Mouse (Mus musculus) cortical plate, adult 2 months (tissue): ENCODE results near the gene Gramd2. TPM values are rescaled to one million over a fixed set of nuclear protein-coding genes. Genes with fewer than 3 reads are reported as not detected.
A peak's percentile ranks its signal among the peaks of the same experiment; 100 is the strongest.
"Not testable (repeated sequence)": the region's sequence is repeated elsewhere in the genome, so short reads cannot be mapped to it uniquely, and the experiment has no call there.

Experiments
- H3K27ac ChIP-seq: fragments of 200-500 bp; 2 replicates; pipeline ENCODE4 v1.5.1; 2012; ENCODE audit warnings: low read length, control low read depth, inconsistent platforms; ENCODE audit not compliant: insufficient read depth
- H3K4me1 ChIP-seq: fragments of 200-500 bp; 2 replicates; pipeline ENCODE4 v1.6.1; 2011; ENCODE audit warnings: low read length; ENCODE audit not compliant: control insufficient read depth, insufficient read depth
- H3K4me3 ChIP-seq: fragments of 200-500 bp; 2 replicates; pipeline ENCODE4 v1.5.1; 2011; ENCODE audit warnings: mild to moderate bottlenecking, low read length, control low read depth; ENCODE audit not compliant: insufficient read depth
- CTCF ChIP-seq: fragments of 200-500 bp; IDR thresholded peaks from 2 replicates; pipeline ENCODE4 v1.5.1; 2011; ENCODE audit warnings: mild to moderate bottlenecking, control low read depth, low read length; ENCODE audit not compliant: insufficient read depth; ENCODE audit errors: extremely low read depth
- POLR2A ChIP-seq: fragments of 200-500 bp; IDR thresholded peaks from 2 replicates; pipeline ENCODE4 v1.6.1; 2011; ENCODE audit warnings: mild to moderate bottlenecking, low read length, control low read depth; ENCODE audit not compliant: insufficient read depth; ENCODE audit errors: extremely low read depth
- polyA plus RNA-seq: library from polyadenylated mRNA; depleted of rRNA; stranded (reverse); fragments of >200 nt; gene quantifications from 2 replicates; pipeline ENCODE4 v1.2.3, GENCODE M21; 2012; rRNA removed

Gene Gramd2
- polyA plus RNA-seq, 1 experiment = 18.7 TPM

DNA sequence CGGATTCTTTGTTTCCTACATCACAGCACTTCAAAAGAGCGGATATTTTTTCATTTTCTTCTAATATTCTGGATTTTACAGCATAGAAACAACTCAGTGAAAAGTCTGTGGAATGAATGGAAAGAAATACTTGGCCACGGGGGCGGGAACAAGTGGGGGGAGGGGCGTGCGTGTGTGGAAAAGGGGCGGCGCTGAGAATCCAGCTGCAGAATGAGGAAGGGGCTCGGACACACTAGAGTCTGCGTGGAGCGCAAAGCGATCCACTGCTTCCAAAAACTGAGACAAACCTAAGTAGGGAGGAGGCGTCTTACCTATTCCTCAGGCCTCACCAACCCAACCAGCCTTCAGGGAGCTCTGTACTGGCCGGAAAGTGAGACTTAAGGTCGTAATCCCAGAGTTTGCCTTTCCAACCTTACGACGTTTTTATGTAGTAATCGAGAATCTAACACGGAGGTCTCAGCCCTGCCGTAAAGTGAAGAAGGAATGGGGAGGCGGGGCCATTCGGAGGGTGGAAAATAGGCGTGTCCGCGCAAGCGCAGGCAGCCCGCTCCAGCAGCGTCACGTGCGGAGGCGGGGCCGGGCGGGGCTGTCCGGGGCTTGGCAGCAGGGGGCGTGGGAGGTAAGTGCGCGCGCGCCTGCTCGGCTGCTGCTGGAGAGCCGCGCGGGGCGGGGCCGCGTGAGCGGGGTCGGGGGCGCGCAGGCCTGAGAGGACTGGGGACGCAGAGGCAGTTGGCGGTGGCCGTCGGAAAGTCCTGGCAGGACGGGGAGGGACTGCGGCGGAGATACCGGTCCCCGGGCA lies 70.5 kb downstream of the Gramd2 start, which contains the start of the genes Senp8 and Myo9a:
TSS of gene Senp8 (minus strand) at position 444 of the 799 bp plus-strand sequence.
TSS of gene Myo9a (plus strand) at position 630 of the 799 bp plus-strand sequence.
- H3K27ac ChIP-seq = peak within 1 kb of the TSS; percentile 93
- TF ChIP-seq CTCF = no peak
- peak; percentile 88 for TF ChIP-seq POLR2A
- H3K4me3 ChIP-seq = peak within 1 kb of the TSS; percentile 68
- H3K4me1 ChIP-seq = peaks cover 4% of the 10 kb centered on the region; the same call in 1 of the 2 replicates

DNA sequence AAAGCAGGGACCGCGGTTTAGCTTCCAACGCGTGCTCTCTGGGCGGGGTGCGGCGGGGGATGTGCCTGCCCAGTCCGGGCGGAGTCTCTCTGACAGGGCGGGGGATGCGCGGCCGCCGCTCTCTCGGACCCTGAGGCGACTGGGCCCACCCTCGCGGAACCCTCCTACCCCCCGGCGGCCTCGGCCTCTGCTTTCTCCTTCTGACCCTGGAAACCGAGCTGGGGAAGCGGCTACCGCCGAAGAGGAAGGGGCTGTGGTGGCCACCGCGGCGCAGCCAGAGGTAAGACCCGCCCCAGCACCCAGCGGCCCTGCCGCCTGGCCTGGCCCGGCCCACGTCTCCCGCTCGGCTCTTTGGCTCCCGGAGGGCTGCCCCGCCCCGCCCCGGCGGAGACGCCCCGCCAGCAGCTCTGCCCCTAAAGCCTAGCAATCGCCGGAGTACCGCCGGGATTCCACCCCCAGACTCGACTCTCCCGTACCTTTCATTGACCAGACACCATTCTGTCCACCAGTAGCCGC lies 71.2 kb downstream of the Gramd2 start:
- TF ChIP-seq CTCF = no peak
- TF ChIP-seq POLR2A = no peak
- peaks cover 4% of the 10 kb centered on the region; the same call in 1 of the 2 replicates for H3K4me1 ChIP-seq
- peak overlapping the region; percentile 93 for H3K27ac ChIP-seq
- peak overlapping the region; percentile 68 for H3K4me3 ChIP-seq

DNA sequence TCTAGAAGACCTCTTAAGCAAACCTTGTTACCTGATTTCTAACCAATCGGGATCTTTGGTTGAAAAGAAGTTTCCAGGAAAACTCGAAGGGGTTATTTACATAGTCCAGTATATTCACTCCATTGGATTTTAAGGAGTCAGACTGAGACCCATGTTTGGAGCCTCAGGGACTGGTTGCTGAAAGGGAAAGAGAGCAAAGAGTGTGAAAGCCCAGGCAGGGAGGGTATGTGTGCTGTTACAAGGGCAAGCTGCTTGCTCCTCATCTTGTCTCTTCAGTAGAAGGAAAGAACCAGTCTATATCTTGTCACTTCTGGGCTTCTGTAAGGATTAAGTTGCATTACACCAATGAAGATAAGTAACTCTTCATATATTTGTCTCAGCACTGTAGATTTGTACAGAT lies 72.0 kb downstream of the Gramd2 start:
- no peak overlapping the region for H3K27ac ChIP-seq
- peak overlapping the region; percentile 68 for H3K4me3 ChIP-seq
- H3K4me1 ChIP-seq = peaks cover 4% of the 10 kb centered on the region; the same call in 1 of the 2 replicates
- TF ChIP-seq CTCF (no peak), POLR2A (no peak)

DNA sequence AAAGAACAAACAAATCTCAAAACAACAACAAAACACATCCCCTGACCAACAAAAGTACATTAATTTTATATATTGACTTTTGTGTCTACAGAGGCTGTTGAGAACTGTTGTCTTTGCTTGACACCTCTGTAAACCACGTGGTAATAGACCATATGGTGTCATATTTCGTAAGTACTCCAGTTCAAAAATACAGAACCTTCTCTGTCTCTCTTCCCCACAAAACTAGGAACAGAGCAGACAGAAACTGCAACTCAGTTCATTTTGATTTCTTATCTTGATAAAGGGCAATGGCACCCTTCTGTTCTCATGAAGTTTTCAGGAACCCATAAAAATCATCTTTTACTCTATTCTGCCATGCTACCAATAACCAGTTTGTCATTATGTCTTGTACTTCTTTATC lies 75.3 kb downstream of the Gramd2 start:
- TF ChIP-seq CTCF (no peak), POLR2A (no peak)
- 0 out of 2 replicates have a peak, but pooled peaks cover 3% of the 10 kb centered on the region for H3K4me1 ChIP-seq
- H3K4me3 ChIP-seq = no peak overlapping the region
- H3K27ac ChIP-seq = no peak overlapping the region

DNA sequence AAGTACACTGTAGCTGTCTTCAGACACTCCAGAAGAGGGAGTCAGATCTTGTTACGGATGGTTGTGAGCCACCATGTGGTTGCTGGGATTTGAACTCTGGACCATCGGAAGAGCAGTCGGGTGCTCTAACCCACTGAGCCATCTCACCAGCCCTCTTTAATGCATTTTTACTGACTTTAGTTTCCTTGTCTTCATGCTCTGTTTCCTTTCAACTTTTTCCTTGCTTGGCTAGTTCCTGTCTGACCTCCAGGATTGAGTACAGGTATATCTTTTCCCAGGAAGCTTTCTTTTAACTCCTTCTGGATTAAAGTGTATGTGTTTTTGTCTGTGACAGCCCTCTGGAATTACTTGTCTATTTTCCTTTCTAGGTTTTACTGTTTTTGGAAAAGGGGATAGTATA lies 77.1 kb downstream of the Gramd2 start:
- H3K4me3 ChIP-seq, H3K4me1 ChIP-seq, H3K27ac ChIP-seq: not testable (repeated sequence)

DNA sequence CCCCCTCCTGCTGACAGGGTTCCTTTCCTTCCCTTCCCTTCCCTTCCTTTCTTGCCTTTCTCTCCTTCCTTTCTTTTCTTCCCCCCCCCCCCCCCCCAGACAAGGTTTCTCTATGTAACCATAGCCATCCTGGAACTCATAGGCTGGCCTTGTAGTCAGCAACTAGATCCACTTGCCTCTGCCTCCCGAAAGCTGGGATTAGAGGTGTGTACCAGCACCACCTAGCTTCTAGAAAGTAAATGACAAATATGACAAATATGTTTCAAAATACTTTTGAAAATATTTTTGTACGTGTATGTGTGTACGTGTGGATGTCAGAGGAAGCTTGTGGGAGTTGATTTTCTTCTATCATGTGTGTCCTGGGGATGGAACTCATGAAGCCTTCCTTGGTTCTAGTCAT lies 80.6 kb downstream of the Gramd2 start:
- H3K4me1 ChIP-seq = no peaks in the 10 kb centered on the region
- TF ChIP-seq CTCF (0 out of 2 replicates have a peak, but pooled peaks have one; percentile 5), POLR2A (no peak)
- H3K4me3 ChIP-seq = no peak overlapping the region
- H3K27ac ChIP-seq = no peak overlapping the region

DNA sequence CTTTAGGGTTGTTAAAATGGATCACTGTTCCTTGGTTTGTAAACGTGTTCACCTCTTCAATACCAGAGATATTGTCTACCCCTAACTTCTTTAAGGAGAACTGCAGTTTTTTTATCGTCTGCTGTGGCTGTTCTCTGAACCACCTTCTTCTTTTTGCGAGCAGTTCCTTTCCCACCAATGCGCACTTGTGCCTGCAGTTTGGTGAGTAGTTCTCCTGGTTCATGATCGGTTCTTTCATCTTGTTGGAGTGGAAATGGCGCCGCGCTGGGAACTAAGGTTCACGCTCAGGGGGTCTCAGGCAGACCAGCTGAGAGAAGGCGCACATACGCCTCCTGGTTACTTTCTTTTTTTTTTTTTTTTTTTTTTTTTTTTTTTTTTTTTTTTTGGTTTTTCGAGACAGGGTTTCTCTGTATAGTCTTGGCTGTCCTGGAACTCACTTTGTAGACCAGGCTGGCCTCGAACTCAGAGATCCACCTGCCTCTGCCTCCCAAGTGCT lies 87.1 kb downstream of the Gramd2 start:
- not testable (repeated sequence) for H3K4me1 ChIP-seq, H3K27ac ChIP-seq, H3K4me3 ChIP-seq

Other genes starting within 250 kb of the Gramd2 start
- 48.8 and 49.5 TPM in 2 replicates for gene Arih1, start 193.5 kb upstream of the Gramd2 start, polyA plus RNA-seq
- gene Hexa, start 140.6 kb upstream of the Gramd2 start, polyA plus RNA-seq = 56.1 and 59.4 TPM in 2 replicates
- gene Tmem202, start 140.3 kb upstream of the Gramd2 start, polyA plus RNA-seq = 2.8 TPM in 2 replicates
- gene Celf6, start 102.2 kb upstream of the Gramd2 start, polyA plus RNA-seq = 11.7 and 14.3 TPM in 2 replicates
- gene Parp6, start 62.9 kb upstream of the Gramd2 start, polyA plus RNA-seq = 199 and 202 TPM in 2 replicates
- 1,537 and 1,545 TPM in 2 replicates for gene Pkm, start 23.8 kb upstream of the Gramd2 start, polyA plus RNA-seq
- gene Senp8, start 70.6 kb downstream of the Gramd2 start, polyA plus RNA-seq = 5.1 and 6.3 TPM in 2 replicates
- 23.8 and 24.2 TPM in 2 replicates for gene Myo9a, start 70.8 kb downstream of the Gramd2 start, polyA plus RNA-seq